Mouse (Mus musculus) urinary bladder, postnatal 4 days (tissue): ENCODE results near the gene B130006D01Rik.

Source experiments
- DNase-seq, 2 experiments: peaks; one replicate each; pipeline ENCODE4 v3.0.0; 2021 to 2022; ENCODE audit warnings: low spot score in 2 of 2

Gene B130006D01Rik

DNA sequence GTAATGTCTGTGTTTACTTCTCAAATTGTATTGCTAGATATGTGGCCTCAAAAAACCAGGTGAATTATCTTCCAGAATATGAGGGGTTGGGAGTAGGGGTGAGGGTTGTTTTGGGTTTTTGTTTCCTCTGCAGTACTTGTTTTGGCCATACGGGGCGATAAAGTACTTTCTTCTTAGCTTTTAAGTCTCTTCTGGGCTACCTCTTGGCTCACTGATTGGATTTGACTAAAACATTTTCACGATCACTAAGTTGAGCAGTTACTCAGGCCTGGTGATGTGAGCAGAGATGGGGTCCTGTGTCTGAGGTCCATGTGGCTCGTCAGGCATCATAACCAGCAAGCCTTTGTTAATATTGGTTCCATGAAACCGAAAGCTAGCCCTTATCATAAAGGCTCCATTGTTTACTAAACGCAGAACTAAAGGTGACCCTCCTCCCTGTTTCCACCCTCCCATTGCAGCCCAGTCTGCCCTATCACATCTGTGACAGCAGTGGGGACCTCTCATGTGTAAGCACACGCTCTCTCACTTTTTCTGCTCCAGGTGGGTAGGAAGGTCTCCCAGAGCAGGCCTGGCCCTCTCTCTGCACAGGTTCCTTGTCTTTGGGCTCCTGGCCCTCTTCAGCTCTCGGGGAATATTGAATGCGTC, 47.5 kb downstream of the B130006D01Rik start:
- DNase-seq, result no peak

DNA sequence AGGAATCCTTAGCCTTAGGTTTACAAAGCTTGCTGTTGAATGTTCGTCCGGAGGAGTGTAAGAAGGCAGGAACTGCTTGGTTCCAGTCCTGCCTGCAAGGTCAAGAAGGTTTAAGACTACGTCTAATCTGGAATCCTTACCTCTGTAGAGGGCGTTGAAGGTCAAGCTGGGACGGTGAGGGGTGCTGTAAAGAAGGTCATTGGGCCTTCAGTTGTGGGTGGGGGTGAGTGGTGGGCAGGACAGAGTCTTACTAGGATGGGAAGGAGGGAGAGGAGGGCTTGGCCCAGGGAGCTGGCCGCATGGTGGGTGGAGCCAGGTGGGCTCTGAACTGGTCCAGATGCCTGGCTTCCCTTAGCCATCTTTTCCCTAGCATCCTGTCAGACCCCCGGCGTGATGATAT, 48.3 kb downstream of the B130006D01Rik start:
- DNase-seq, result no peak

DNA sequence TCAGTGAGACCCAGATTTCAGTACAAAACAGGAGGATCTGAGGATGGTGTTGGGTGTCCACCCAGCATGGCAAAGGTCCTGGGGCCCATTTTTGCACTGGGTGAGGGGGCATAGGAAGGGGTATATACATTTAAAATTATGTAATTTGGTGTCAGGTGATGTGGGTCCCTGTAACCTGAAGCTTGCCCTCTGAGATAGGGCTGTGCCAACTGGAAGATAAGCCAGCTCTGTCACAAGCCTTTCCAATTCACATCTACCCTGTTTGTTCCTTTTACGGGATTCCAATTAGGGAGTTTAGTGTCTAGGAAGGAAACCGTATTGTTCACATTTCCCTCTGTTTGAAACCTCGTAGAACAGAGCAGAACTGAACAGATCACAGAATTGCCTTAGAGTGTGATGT, 49.9 kb downstream of the B130006D01Rik start:
- DNase-seq, result no peak
